Mouse (Mus musculus): ENCODE results near the gene Sec22b.

The Sec22b gene

GRCm38 (mm10) chr3:97901586-97901985 is 596 bp downstream of the Sec22b start:
- in situ Hi-C loops (cut with MboI, MseI): loop anchor here (25.0 kb wide), 1 partner anchor 211 kb away; no protein-coding TSS in a partner anchor

- in situ Hi-C loops (cut with MboI, MseI): loop anchor here (25.0 kb wide), 1 partner anchor 203 kb away; no protein-coding TSS in a partner anchor
Observed at GRCm38 (mm10) chr3:97909737-97910136, 8.7 kb downstream of the Sec22b start.

DNA sequence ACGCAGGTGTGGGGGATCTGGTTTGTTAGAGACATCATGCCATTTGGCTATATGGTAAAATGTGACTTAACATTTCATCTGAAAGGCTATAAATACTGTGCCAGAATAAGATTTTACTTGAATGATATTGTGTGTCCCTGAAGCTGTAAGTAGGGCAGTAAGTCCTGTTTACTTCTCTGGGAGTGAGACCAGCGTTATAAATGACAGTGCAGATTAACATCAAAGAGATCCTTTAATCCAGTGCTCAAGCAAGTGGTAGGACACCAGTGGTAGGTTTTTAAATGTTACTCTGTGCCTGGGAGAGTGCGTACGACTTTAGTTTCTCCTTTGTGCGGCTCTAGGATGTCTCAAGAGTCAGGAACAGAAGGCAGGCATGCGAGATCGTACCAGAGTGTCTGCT is 10.1 kb downstream of the Sec22b start:
- in situ Hi-C loops (cut with MboI, MseI): loop anchor here (25.0 kb wide), 1 partner anchor 201 kb away; no protein-coding TSS in a partner anchor

- in situ Hi-C loops (cut with MboI, MseI): loop anchor here (25.0 kb wide), 1 partner anchor 197 kb away; no protein-coding TSS in a partner anchor
Observed at GRCm38 (mm10) chr3:97915081-97915480, 14.1 kb downstream of the Sec22b start.

GRCm38 (mm10) chr3:97918885-97919550 is 18.0 kb downstream of the Sec22b start:
- in situ Hi-C loops (cut with MboI, MseI): loop anchor here (25.0 kb wide), 1 partner anchor 193 kb away; no protein-coding TSS in a partner anchor

DNA sequence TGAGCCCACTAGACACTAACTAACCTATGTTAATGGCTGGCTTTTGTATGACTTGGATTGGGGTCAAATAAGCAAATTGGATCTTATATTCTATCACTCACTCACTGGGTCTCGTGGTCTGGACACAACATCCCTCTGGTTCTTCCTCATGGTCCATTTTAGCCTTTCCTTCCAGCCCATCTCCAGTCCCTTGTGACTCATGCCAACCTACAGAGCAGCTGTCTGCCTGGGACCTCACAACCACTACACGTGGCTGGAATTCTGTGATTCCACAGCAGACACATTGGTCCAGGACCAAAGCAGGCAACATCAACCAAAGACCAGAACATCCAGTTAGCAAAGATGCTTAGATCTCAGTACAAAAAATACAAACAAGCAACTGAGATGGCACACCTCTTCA is 24.3 kb downstream of the Sec22b start:
- in situ Hi-C loops (cut with MboI, MseI): loop anchor here (10.0 kb wide), 1 partner anchor 410 kb away; the partner anchor contains the start of gene Phgdh

DNA sequence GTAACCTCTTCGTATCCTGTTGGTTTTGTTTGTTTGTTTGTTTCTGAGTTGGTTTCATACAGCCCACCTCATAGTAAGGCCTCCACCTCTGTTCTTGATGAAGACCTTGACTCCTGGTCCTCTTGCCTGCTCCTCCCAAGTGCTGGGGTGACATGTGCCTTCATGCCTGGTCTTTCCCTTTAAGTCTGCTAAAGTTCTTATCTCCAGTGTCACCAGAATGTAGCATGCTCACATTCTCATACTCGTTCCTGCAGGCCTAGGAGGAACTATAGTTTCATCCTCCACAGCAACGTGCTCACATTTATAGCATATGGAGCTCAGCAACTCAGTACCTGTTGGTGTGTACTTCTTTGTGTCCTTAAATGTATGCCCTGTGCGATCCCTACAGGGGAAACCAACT is 26.3 kb downstream of the Sec22b start:
- in situ Hi-C loops (cut with MboI, MseI): loop anchor here (10.0 kb wide), 1 partner anchor 407 kb away; the partner anchor contains the start of gene Phgdh

DNA sequence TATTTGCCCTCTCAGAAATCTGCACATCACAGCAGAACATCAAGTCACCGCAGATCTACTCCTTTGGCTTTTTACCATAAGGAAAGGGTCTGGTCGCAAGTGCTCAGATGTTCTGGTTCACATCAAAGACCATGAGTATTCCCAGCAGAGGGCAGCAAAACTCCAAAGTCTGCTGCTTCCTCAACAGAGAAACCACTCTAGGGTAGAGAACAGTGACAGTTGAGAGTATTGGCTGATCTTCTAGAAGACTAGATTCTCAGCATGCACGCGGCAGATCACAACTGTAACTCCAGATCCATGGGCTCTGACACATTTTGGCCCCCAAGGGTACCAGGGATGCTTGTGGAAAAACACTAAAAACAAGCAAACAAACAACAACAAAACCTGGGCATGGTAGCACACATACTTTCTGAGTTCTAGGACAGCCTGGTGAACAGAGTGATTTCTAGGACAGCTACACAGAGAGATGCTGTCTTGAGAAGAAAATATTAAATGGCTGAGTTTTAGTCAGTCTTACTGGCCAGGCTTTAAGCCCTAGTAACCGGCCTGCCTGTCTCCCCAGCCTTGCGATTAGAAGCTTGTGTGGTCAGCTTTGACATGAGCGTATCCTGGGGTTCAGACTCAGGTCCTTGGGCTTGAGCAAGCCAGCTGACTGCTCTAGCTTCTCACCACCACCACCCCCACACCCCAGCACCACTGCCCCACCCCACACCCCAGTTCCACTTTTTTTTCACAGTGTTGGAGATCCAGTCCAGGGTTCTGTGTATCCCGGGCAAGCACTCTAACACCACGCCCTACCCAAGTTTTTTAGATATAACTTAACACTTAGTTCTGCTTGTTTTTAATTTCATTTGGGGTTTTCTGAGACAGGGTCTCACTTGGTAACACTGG is 28.2 kb downstream of the Sec22b start:
- in situ Hi-C loops (cut with MboI, MseI): loop anchor here (10.0 kb wide), 1 partner anchor 406 kb away; the partner anchor contains the start of gene Phgdh

- in situ Hi-C loops (cut with MboI, MseI): loop anchor here (5.0 kb wide), 1 partner anchor 37 kb away; no protein-coding TSS in a partner anchor
Observed at GRCm38 (mm10) chr3:97930141-97930786, 29.3 kb downstream of the Sec22b start.

DNA sequence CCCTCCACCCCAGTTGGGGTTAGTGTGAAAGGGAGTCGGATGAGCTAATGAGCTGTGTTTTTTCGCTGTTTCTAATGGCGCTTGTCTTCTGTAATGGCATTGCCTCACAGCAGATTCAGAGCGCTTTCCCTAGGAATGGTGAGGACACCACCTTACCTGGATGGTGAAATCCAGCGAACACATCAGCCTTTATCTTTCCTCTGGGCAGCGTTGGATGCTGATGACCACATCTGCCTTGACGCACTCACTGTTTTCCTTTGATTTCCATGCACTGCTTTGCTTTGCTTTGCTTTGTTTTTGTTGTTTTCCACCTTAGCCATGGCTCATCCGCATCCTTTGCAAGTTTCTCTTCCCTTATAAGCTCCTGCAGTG is 29.8 kb downstream of the Sec22b start:
- in situ Hi-C loops (cut with MboI, MseI): loop anchor here (5.0 kb wide), 1 partner anchor 37 kb away; no protein-coding TSS in a partner anchor

- in situ Hi-C loops (cut with MboI, MseI): loop anchor here (5.0 kb wide), 1 partner anchor 36 kb away; no protein-coding TSS in a partner anchor
Observed at GRCm38 (mm10) chr3:97931310-97931885, 30.4 kb downstream of the Sec22b start.

GRCm38 (mm10) chr3:97932131-97932530 is 31.1 kb downstream of the Sec22b start:
- in situ Hi-C loops (cut with MboI, MseI): loop anchor here (5.0 kb wide), 1 partner anchor 35 kb away; no protein-coding TSS in a partner anchor

GRCm38 (mm10) chr3:97932771-97933170 is 31.8 kb downstream of the Sec22b start:
- in situ Hi-C loops (cut with MboI, MseI): loop anchor here (5.0 kb wide), 1 partner anchor 35 kb away; no protein-coding TSS in a partner anchor

GRCm38 (mm10) chr3:97933251-97933650 is 32.3 kb downstream of the Sec22b start:
- in situ Hi-C loops (cut with MboI, MseI): loop anchor here (5.0 kb wide), 1 partner anchor 34 kb away; no protein-coding TSS in a partner anchor

GRCm38 (mm10) chr3:97933811-97934210 is 32.8 kb downstream of the Sec22b start:
- in situ Hi-C loops (cut with MboI, MseI): loop anchor here (5.0 kb wide), 1 partner anchor 33 kb away; no protein-coding TSS in a partner anchor

- in situ Hi-C loops (cut with MboI, MseI): loop anchor here (5.0 kb wide), 2 partner anchors 33 to 78 kb away; partner anchors contain the start of gene Notch2
Observed at GRCm38 (mm10) chr3:97934331-97935300, 33.6 kb downstream of the Sec22b start.

- in situ Hi-C loops (cut with MboI, MseI): loop anchor here (5.0 kb wide), 1 partner anchor 75 kb away; the partner anchor contains the start of gene Notch2
Observed at GRCm38 (mm10) chr3:97937068-97937944, 36.3 kb downstream of the Sec22b start.

- in situ Hi-C loops (cut with MboI, MseI): loop anchor here (5.0 kb wide), 1 partner anchor 74 kb away; the partner anchor contains the start of gene Notch2
Observed at GRCm38 (mm10) chr3:97937945-97938266, 36.9 kb downstream of the Sec22b start.

Measured in T-helper 2 cell (primary cell).